ENCODE assay signal across 9 mouse cellular contexts in the genomic region with DNA sequence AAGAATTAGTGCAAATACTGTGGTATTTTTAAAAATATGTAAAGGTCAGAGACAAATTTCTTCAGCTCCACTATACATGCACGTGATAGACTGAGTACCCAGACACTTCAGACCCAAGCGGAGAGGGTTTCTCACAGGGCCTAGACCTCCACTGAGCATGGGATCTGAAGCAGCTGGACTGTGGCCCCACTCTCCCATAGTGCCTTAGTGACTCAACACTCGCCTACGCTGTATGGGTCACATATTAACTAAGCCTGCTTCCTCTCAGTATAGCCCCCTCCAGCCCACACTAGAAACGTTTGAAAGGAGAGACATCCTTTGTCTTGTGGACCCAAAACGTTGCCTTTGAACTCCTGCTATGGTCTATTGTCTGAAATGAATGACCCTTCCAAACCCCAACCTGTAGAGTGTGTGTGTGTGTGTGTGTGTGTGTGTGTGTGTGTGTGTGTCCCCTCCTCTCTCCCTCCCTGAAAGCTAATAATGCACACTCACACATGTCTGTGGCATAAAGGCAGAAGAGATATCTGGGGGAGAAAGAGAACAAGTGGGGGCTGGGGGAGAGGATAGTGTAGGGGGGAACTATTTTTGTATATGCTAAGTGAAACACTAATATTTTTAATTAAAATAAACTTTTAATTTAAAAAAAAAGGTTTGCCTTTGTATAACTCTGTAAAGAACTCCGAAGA. TPM values are rescaled to one million over a fixed set of nuclear protein-coding genes. Genes with fewer than 3 reads are reported as not detected.
DNase-seq lines count a peak whose midpoint lies in the region; ATAC-seq and TF ChIP-seq lines count a peak whose summit lies in the region.
"Had no signal": no experiment of that assay in that cellular context is flagged by ENCODE, and none has a peak within 500 bp of the region (broad histone marks: within the 10 kb centered on the region; RNA-seq: fewer than 3 reads in every experiment).

No protein-coding gene starts in this region.

- H3K27ac ChIP-seq in kidney, embryonic 14.5 days (ENCODE audit: low read depth, low read length) = 0 out of 2 replicates have a peak overlapping the region, but pooled peaks have one; percentile 42
- H3K27ac ChIP-seq in forebrain, embryonic 13.5 days = no peak overlapping the region
- H3K27ac ChIP-seq in limb, embryonic 10.5 days = peak overlapping the region; percentile 91

- H3K9me3 ChIP-seq in kidney, embryonic 14.5 days (ENCODE audit: control insufficient read depth, low read length) = 0 out of 2 replicates have a peak, but pooled peaks cover 4% of the 10 kb centered on the region
- H3K9me3 ChIP-seq in forebrain, embryonic 13.5 days (replicated peaks) = no peaks in the 10 kb centered on the region
- no peaks in the 10 kb centered on the region for H3K9me3 ChIP-seq in limb, embryonic 10.5 days (replicated peaks)

- peak overlapping the region; percentile 54 for H3K9ac ChIP-seq in kidney, embryonic 14.5 days (ENCODE audit: low read depth, low read length)
- peak overlapping the region; percentile 63; the same call in 1 of the 2 replicates for H3K9ac ChIP-seq in forebrain, embryonic 13.5 days

- no peak overlapping the region for H3K4me2 ChIP-seq in kidney, embryonic 14.5 days (replicated peaks; ENCODE audit: low read depth, low read length)
- H3K4me2 ChIP-seq in forebrain, embryonic 13.5 days = peak overlapping the region; percentile 67; the same call in 1 of the 2 replicates
- H3K4me2 ChIP-seq in myocyte (ENCODE audit: low read depth) = peak overlapping the region; percentile 15

- peak; percentile 71 for ATAC-seq in kidney, embryonic 14.5 days (ENCODE audit: low FRiP score, low TSS enrichment)
- ATAC-seq in forebrain, embryonic 13.5 days = peak; percentile 34

- H3K4me3 ChIP-seq in kidney, embryonic 14.5 days (ENCODE audit: low read length) = no peak overlapping the region
- no peak overlapping the region for H3K4me3 ChIP-seq in forebrain, embryonic 13.5 days
- H3K4me3 ChIP-seq in limb, embryonic 10.5 days = no peak overlapping the region
- no peak overlapping the region for H3K4me3 ChIP-seq in myocyte

- TF ChIP-seq POLR2A in myocyte (IDR thresholded peaks at IDR 0.05; ENCODE audit: insufficient read length, low read depth) = no peak

- no peaks in the 10 kb centered on the region for H3K27me3 ChIP-seq in kidney, embryonic 14.5 days (ENCODE audit: control insufficient read depth, insufficient read depth, low read length)
- H3K27me3 ChIP-seq in forebrain, embryonic 13.5 days = no peaks in the 10 kb centered on the region
- H3K27me3 ChIP-seq in limb, embryonic 10.5 days (ENCODE audit: low read depth, poor library complexity, severe bottlenecking) = no peaks in the 10 kb centered on the region
- no peaks in the 10 kb centered on the region for H3K27me3 ChIP-seq in myocyte (ENCODE audit: control insufficient read depth, insufficient read depth, insufficient read length)
- H3K27me3 ChIP-seq: CH12.LX had no signal

- no peaks in the 10 kb centered on the region for H3K36me3 ChIP-seq in kidney, embryonic 14.5 days (ENCODE audit: control insufficient read depth, insufficient read depth, low read length)
- no peaks in the 10 kb centered on the region for H3K36me3 ChIP-seq in forebrain, embryonic 13.5 days (ENCODE audit: poor library complexity, severe bottlenecking)
- H3K36me3 ChIP-seq in limb, embryonic 10.5 days = no peaks in the 10 kb centered on the region
- no peaks in the 10 kb centered on the region for H3K36me3 ChIP-seq in myocyte (ENCODE audit: control insufficient read depth, insufficient read depth)

- no peak overlapping the region for H3ac ChIP-seq in myocyte (ENCODE audit: control insufficient read depth, insufficient read length)

- H3K4me1 ChIP-seq in kidney, embryonic 14.5 days (ENCODE audit: control insufficient read depth, insufficient read depth, low read length) = peaks cover 3% of the 10 kb centered on the region; the same call in 1 of the 2 replicates
- H3K4me1 ChIP-seq in forebrain, embryonic 13.5 days = peaks cover 7% of the 10 kb centered on the region
- H3K4me1 ChIP-seq in limb, embryonic 10.5 days = peaks cover 12% of the 10 kb centered on the region

- WGBS in kidney, embryonic 14.5 days = 49% methylated on average over 7 of the region's 7 CpGs
- WGBS in forebrain, embryonic 13.5 days = 45% methylated on average over 7 of the region's 7 CpGs
- 65% methylated on average over 7 of the region's 7 CpGs for WGBS in limb, embryonic 10.5 days

- no peak for DNase-seq in kidney, adult 11 months
- no peak for DNase-seq in limb, embryonic 10.5 days (ENCODE audit: low spot score)
- no peak for DNase-seq in embryo, embryonic 9.5 days (ENCODE audit: extremely low spot score)
- no peak for DNase-seq in adrenal gland, adult 18-20 months (ENCODE audit: low spot score in 2 of 2)
- no peak for DNase-seq in adrenal gland, postnatal 10 days

- no peaks in the 10 kb centered on the region for H3K79me2 ChIP-seq in myocyte (ENCODE audit: control insufficient read depth, insufficient read depth)

TF ChIP-seq in myocyte, 11 proteins besides CTCF, POLR2A, EP300 and RAD21:
- TF ChIP-seq TCF12 (IDR thresholded peaks at IDR 0.05; ENCODE audit: insufficient read depth, poor library complexity, severe bottlenecking) (no peak), POLR2AphosphoS2 (IDR thresholded peaks at IDR 0.05; ENCODE audit: insufficient read length, low read depth) (no peak), CEBPB (IDR thresholded peaks at IDR 0.05; ENCODE audit: insufficient read depth, poor library complexity, severe bottlenecking) (no peak), MYOG (IDR thresholded peaks at IDR 0.05; ENCODE audit: control insufficient read depth in 1 of 3, insufficient read depth in 1 of 3, insufficient read length in 2 of 3, low read depth in 2 of 3) (no peak), MAX (IDR thresholded peaks at IDR 0.05; ENCODE audit: low read depth) (no peak), MYOD1 (IDR thresholded peaks at IDR 0.05; ENCODE audit: control insufficient read depth in 1 of 3, insufficient read length in 2 of 3, low read depth in 2 of 3) (no peak), SRF (IDR thresholded peaks at IDR 0.05; ENCODE audit: control insufficient read depth, insufficient read length, low read depth) (no peak), USF1 (IDR thresholded peaks at IDR 0.05; ENCODE audit: low read depth) (no peak), E2F4 (IDR thresholded peaks at IDR 0.05; ENCODE audit: insufficient read depth) (no peak), REST (IDR thresholded peaks at IDR 0.05; ENCODE audit: insufficient read depth, insufficient read length) (no peak), TCF3 (IDR thresholded peaks at IDR 0.05; ENCODE audit: insufficient read length, low read depth) (no peak)

RNA-seq across cellular contexts. Expression of a gene that starts 34.1 kb away (rescaled TPM):
- polyA plus RNA-seq in kidney, embryonic 14.5 days (2014; fragmentation: Nextera tagmentation; extraction: Ambion mirVana) = 6.1 and 16.2 TPM in 2 replicates
- 5.5 and 6.6 TPM in 2 replicates for polyA plus RNA-seq in forebrain, embryonic 13.5 days (2015; fragmentation: Nextera tagmentation; extraction: Ambion mirVana)
- polyA plus RNA-seq in limb, embryonic 10.5 days (2016; fragmentation: Nextera tagmentation; extraction: Ambion mirVana) = 7.2 and 10.5 TPM in 2 replicates
- 0.04 TPM for polyA plus RNA-seq in myocyte (2012; fragmentation: generic; extraction: Trizol)
- 10 to 100 TPM; 74.1 to 80.3 TPM for total RNA-seq in adrenal gland, adult 18-20 months (2021)
- 100 to 1,000 TPM; 122 to 125 TPM for total RNA-seq in adrenal gland, postnatal 10 days (2021)
- total RNA-seq: CH12.LX had no signal

RNA-seq across cellular contexts. Expression of a gene that starts 56.0 kb away (rescaled TPM):
- polyA plus RNA-seq in kidney, embryonic 14.5 days (2014; fragmentation: Nextera tagmentation; extraction: Ambion mirVana) = 0.24 and 0.49 TPM in 2 replicates
- polyA plus RNA-seq in forebrain, embryonic 13.5 days (2015; fragmentation: Nextera tagmentation; extraction: Ambion mirVana) = not detected in 2 replicates
- not detected in 2 replicates for polyA plus RNA-seq in limb, embryonic 10.5 days (2016; fragmentation: Nextera tagmentation; extraction: Ambion mirVana)
- polyA plus RNA-seq in myocyte (2012; fragmentation: generic; extraction: Trizol) = not detected
- total RNA-seq in adrenal gland, adult 18-20 months (2021) = not detected
- total RNA-seq in adrenal gland, postnatal 10 days (2021) = 1 to 10 TPM in 1 of 2 experiments, under 1 TPM in 1; 0.55 to 1.0 TPM
- total RNA-seq: CH12.LX had no signal
